Mouse (Mus musculus): ENCODE data around the gene Zfp981.
"Not testable (repeated sequence)": the region's sequence is repeated elsewhere in the genome, so short reads cannot be mapped to it uniquely, and the experiment has no call there.

- TF ChIP-seq POLR2A (IDR thresholded peaks at IDR 0.05; ENCODE audit: insufficient read length, low read depth); MYOG (IDR thresholded peaks at IDR 0.05; ENCODE audit: control insufficient read depth in 1 of 3, insufficient read depth in 1 of 3, insufficient read length in 2 of 3, low read depth in 2 of 3): not testable (repeated sequence)
Observed at GRCm38 (mm10) chr4:146517150-146517549, 15.3 kb downstream of the Zfp981 start.
